Mouse (Mus musculus) G1E (cell line): ENCODE measurements around the gene Pyurf. TPM values are rescaled to one million over a fixed set of nuclear protein-coding genes. Genes with fewer than 3 reads are reported as not detected.

Source experiments
- ATAC-seq: 2 replicates; pipeline ENCODE4 v1.8.0; 2016; ENCODE audit warnings: mild to moderate bottlenecking; ENCODE audit not compliant: insufficient number of reproducible peaks, poor library complexity, low FRiP score, severe bottlenecking; ENCODE audit errors: extremely low read depth
- DNase-seq: peaks from one replicate; pipeline ENCODE4 v3.0.0; 2012; ENCODE audit warnings: low spot score
- H3K27me3 ChIP-seq: 2 replicates; pipeline ENCODE4 v1.6.1; 2012; ENCODE audit warnings: mild to moderate bottlenecking, low read length, inconsistent platforms; ENCODE audit not compliant: insufficient read depth
- H3K36me3 ChIP-seq: replicated peaks from 2 replicates; pipeline ENCODE3; 2012; ENCODE audit warnings: mild to moderate bottlenecking, inconsistent platforms
- H3K4me1 ChIP-seq: 2 replicates; pipeline ENCODE4 v1.6.1; 2012; ENCODE audit warnings: low read depth, low read length, inconsistent platforms, mixed read lengths; ENCODE audit not compliant: insufficient read depth
- H3K4me3 ChIP-seq: 2 replicates; pipeline ENCODE4 v1.5.1; 2012; ENCODE audit warnings: low read depth, mild to moderate bottlenecking, inconsistent platforms, low read length, moderate library complexity, mixed read lengths
- H3K9me3 ChIP-seq: replicated peaks from 2 replicates; pipeline ENCODE4 v1.6.1; 2012; ENCODE audit warnings: inconsistent platforms
- CTCF ChIP-seq: IDR thresholded peaks from 2 replicates; pipeline ENCODE4 v1.5.1; 2012; ENCODE audit warnings: low read depth, low read length, inconsistent platforms, mixed read lengths
- GATA1 ChIP-seq: IDR thresholded peaks from 2 replicates; pipeline ENCODE4 v1.6.1; 2012; ENCODE audit warnings: borderline replicate concordance, low read length, inconsistent platforms, mixed read lengths
- GATA2 ChIP-seq: IDR thresholded peaks from 2 replicates; pipeline ENCODE4 v1.6.1; 2012; ENCODE audit warnings: low read depth, low read length, inconsistent platforms, borderline replicate concordance
- POLR2AphosphoS5 ChIP-seq: IDR thresholded peaks from 2 replicates; pipeline ENCODE4 v1.6.1; 2012; ENCODE audit warnings: low read depth, low read length, inconsistent platforms; ENCODE audit not compliant: insufficient replicate concordance
- TAL1 ChIP-seq: conservative IDR thresholded peaks from 2 replicates; pipeline ENCODE4 v1.6.1; 2012; ENCODE audit warnings: low read depth, low read length, inconsistent platforms, mixed read lengths
- polyA plus RNA-seq: library from polyadenylated mRNA; stranded (reverse); fragments of >175 nt; gene quantifications from 2 replicates; pipeline ENCODE4 v1.2.3, GENCODE M21; 2012
- total RNA-seq, 2 experiments: library from RNA; stranded (forward) in 1 of 2; stranded (reverse) in 1 of 2; fragments of 200-1000 nt in 1 of 2; fragments of >200 nt in 1 of 2; fragmentation: Nextera tagmentation in 1 of 2; gene quantifications; 2 replicates each; pipeline ENCODE4 v1.2.3; 2014 to 2017

Gene Pyurf
- total and polyA plus RNA-seq, 3 experiments = 10.8 to 21.0 (median 13.8) TPM

DNA sequence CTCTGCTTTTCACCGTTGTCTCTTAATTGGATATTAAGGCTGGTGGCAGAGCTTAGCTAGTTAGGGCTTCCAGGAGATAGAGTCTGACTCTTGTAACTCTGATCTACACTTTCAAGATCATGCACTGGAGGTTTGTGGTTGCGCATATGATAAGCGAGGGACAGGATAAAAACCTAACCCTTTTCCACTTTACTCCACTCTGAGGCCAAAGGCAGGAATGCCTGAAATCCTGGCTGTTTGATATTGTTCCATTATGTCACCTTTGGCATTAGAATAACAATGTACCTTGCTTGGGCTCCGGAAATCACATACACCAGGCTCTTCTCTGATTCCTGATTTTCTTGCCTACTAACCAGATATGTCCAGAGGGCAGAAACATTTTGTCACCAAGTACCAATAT lies 9.8 kb upstream of the Pyurf start:
- Histone ChIP-seq H3K4me1 (peaks cover 18% of the 10 kb centered on the region), H3K4me3 (no peak overlapping the region), H3K36me3 (no peaks in the 10 kb centered on the region), H3K27me3 (no peaks in the 10 kb centered on the region), H3K9me3 (no peaks in the 10 kb centered on the region)
- DNase-seq = no peak
- no peak for ATAC-seq
- no peak for TF ChIP-seq CTCF
- no peak for TF ChIP-seq POLR2AphosphoS5
- no peak for TF ChIP-seq GATA1
- no peak for TF ChIP-seq TAL1
- TF ChIP-seq GATA2 = no peak

DNA sequence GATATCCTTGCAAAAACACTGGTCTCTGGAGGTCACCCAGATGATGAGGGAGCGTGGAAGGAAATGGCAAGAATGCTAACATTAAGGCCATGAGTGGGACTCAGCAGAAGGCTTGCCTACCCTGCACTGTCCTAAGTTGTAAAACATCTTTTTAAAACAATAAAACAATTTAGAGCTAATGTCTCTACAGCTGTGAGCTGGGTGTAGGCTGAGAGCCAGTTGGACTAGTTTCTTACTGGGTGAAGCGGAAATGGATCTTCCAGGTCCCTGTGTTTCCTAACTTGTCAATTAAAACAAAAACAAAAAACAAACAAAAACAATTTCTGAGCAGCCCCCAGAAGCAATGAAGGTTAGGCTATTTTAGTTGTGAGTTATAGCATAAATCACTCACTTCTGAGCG lies 1.2 kb upstream of the Pyurf start:
- no peak for TF ChIP-seq GATA1
- no peak for TF ChIP-seq POLR2AphosphoS5
- no peak for TF ChIP-seq GATA2
- TF ChIP-seq CTCF = no peak
- no peak for TF ChIP-seq TAL1
- ATAC-seq (no peak), DNase-seq (no peak)
- Histone ChIP-seq H3K9me3 (no peaks in the 10 kb centered on the region), H3K36me3 (peaks cover 20% of the 10 kb centered on the region), H3K27me3 (no peaks in the 10 kb centered on the region), H3K4me1 (peaks cover 13% of the 10 kb centered on the region; the same call in 1 of the 2 replicates), H3K4me3 (no peak overlapping the region)

- no peaks in the 10 kb centered on the region for H3K27me3 ChIP-seq
- H3K4me3 ChIP-seq = no peak overlapping the region
- peaks cover 34% of the 10 kb centered on the region for H3K36me3 ChIP-seq
- H3K4me1 ChIP-seq = 0 out of 2 replicates have a peak, but pooled peaks cover 4% of the 10 kb centered on the region
- DNase-seq = no peak
- H3K9me3 ChIP-seq = no peaks in the 10 kb centered on the region
- no peak for ATAC-seq
- TF ChIP-seq GATA2 = no peak
- TF ChIP-seq TAL1 = no peak
- no peak for TF ChIP-seq CTCF
- TF ChIP-seq POLR2AphosphoS5 = no peak
- no peak for TF ChIP-seq GATA1
Observed at GRCm38 (mm10) chr6:57684156-57684555, 7.7 kb downstream of the Pyurf start.

DNA sequence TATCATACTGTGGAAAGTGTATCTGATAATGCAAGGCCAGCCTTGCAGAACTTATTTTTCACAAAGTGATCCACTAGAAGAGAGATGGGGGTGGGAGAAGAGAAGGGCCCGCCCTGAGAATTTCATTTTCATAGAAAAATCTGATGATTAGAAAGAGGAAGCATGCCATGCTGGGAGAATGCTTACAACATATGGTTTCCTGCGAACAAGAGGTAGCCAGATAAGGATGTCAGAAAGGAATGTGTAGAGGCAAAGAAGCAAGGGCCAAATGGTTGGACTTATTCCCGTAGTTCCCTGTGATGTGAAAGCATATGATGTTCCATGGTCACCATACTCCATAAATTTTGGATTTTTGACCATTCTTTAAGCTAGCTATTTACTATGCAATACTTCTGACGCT lies 30.6 kb downstream of the Pyurf start:
- no peaks in the 10 kb centered on the region for H3K4me1 ChIP-seq
- peaks cover 7% of the 10 kb centered on the region; the same call in 1 of the 2 replicates for H3K27me3 ChIP-seq
- no peaks in the 10 kb centered on the region for H3K9me3 ChIP-seq
- no peak for DNase-seq
- H3K4me3 ChIP-seq = no peak overlapping the region
- TF ChIP-seq POLR2AphosphoS5 (no peak), GATA2 (no peak), TAL1 (no peak), GATA1 (no peak), CTCF (no peak)
- no peaks in the 10 kb centered on the region for H3K36me3 ChIP-seq
- no peak for ATAC-seq

DNA sequence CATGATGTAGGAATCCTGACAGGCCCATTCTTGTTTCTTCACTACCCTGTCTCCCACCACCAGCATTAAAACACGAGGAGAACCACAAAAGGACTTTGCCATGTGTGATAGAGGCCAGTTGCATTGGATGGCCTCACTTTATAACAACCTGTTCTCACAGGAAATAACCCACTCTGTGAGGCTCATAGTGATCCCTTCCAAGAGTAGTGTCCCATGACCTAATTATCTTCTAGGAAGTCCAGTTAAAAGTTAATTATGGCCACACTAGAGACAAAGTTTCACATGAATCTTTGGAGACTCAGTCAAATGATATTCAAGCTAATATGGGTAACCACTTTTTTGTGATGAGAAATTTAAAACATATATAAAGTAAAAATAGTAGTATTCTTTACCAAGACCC lies 44.6 kb downstream of the Pyurf start:
- H3K4me3 ChIP-seq = no peak overlapping the region
- no peaks in the 10 kb centered on the region for H3K9me3 ChIP-seq
- H3K36me3 ChIP-seq = no peaks in the 10 kb centered on the region
- ATAC-seq (no peak), DNase-seq (no peak)
- H3K4me1 ChIP-seq = no peaks in the 10 kb centered on the region
- no peak for TF ChIP-seq POLR2AphosphoS5
- no peak for TF ChIP-seq TAL1
- TF ChIP-seq CTCF = no peak
- TF ChIP-seq GATA1 = no peak
- no peak for TF ChIP-seq GATA2
- peaks cover 2% of the 10 kb centered on the region; the same call in 1 of the 2 replicates for H3K27me3 ChIP-seq

GRCm38 (mm10) chr6:57641789-57642188 lies 50.1 kb downstream of the Pyurf start:
- no peaks in the 10 kb centered on the region for H3K36me3 ChIP-seq
- H3K4me3 ChIP-seq = no peak overlapping the region
- TF ChIP-seq POLR2AphosphoS5 (no peak), CTCF (no peak), GATA2 (no peak), GATA1 (no peak), TAL1 (no peak)
- no peaks in the 10 kb centered on the region for H3K9me3 ChIP-seq
- no peaks in the 10 kb centered on the region for H3K4me1 ChIP-seq
- ATAC-seq (no peak), DNase-seq (no peak)
- H3K27me3 ChIP-seq = peaks cover 3% of the 10 kb centered on the region; the same call in 1 of the 2 replicates
